Mouse (Mus musculus) cerebellum, adult 2 months (tissue): ENCODE measurements at regions not wholly inside any gene's neighbourhood (a gene's known extent, or its start where the extent isn't known, plus 50 kb on each side); places are given as distances from the start of the nearest gene placed in this dataset.

Experiments
- CTCF ChIP-seq: fragments of 200-500 bp; IDR thresholded peaks from 2 replicates; pipeline ENCODE4 v1.5.1; 2011; ENCODE audit warnings: low read depth, mild to moderate bottlenecking, control low read depth, low read length, moderate library complexity, borderline replicate concordance; ENCODE audit not compliant: insufficient read depth
- POLR2A ChIP-seq: fragments of 200-500 bp; IDR thresholded peaks from 2 replicates; pipeline ENCODE4 v1.6.1; 2011; ENCODE audit warnings: low read length, control low read depth, borderline replicate concordance; ENCODE audit not compliant: insufficient read depth

DNA sequence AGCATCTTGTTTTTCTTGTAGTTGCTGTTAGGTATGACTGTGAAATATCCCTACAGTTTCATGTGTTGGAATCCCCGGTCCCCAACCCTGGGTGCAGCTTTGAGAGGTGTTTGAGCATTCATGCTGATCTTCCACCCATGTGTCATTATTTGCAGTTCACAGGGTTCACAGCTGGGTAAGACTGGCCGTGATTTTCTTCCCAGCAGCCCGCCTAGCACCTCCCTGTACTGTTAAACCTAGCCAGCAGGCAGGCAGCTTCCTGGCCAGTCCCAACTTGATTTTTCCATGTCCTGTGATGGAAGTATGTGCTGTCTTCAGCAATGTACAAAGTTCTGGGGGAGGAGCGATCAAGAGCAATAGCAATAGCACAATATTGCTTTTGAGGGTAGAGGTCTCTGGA lies 164.0 kb upstream of the Ankrd50 start:
- no peak for TF ChIP-seq CTCF
- TF ChIP-seq POLR2A = no peak
